In the genomic region with DNA sequence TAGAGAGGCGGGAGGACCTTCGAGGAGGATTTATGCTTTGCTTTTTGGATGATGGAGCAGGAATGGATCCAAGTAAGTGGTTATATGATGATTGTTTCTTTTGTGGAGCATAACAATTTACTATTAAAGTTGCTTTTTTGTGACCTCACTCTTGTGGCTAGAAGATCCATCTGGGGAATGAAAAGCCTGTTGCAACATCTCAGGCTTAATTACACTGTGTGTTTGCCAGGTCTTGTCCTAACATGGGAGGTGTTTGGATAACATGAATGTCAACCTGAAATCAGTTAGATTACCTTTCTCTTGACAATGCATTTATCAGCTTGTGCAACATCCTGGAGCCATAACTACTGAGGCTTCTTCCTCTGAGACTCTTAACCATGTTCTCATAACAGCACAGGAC, we compare ENCODE assay signal across 23 mouse cellular contexts. TPM values are rescaled to one million over a fixed set of nuclear protein-coding genes. Genes with fewer than 3 reads are reported as not detected.
DNase-seq lines count a peak whose midpoint lies in the region; ATAC-seq and TF ChIP-seq lines count a peak whose summit lies in the region.
"Had no signal": no experiment of that assay in that cellular context is flagged by ENCODE, and none has a peak within 500 bp of the region (broad histone marks: within the 10 kb centered on the region; RNA-seq: fewer than 3 reads in every experiment).

No protein-coding gene starts in this region.

- ATAC-seq in Patski, result peak; percentile 63
- ATAC-seq: forebrain, postnatal 0 days; hindbrain, embryonic 16.5 days; intestine, embryonic 16.5 days had no signal

- H3K4me3 ChIP-seq in liver, adult 2 months (ENCODE audit: insufficient read depth, low read depth, low read length), result no peak overlapping the region
- H3K4me3 ChIP-seq: embryonic facial prominence, embryonic 15.5 days; forebrain, embryonic 10.5 days; hindbrain, embryonic 10.5 days; kidney, embryonic 15.5 days; midbrain, embryonic 12.5 days had no signal

- 90% methylated on average over 2 of the region's 2 CpGs for whole genome bisulfite sequencing in liver, adult 2 months

- CTCF ChIA-PET in Patski (lab: Charles Lee), result interaction anchor here (1.1 kb wide), 1 partner anchor 14 kb away, joined by 3 read pairs; no protein-coding TSS in a partner anchor

- peak; percentile 21 for DNase-seq in gastrocnemius, adult 18-20 months (ENCODE audit: low spot score)
- DNase-seq in gastrocnemius, adult 8-10 months (ENCODE audit: low spot score in 2 of 2), result no peak
- DNase-seq in liver, adult 2 months (ENCODE audit: extremely low read depth, low read depth, low spot score), result peak; percentile 66
- DNase-seq in liver, result no peak
- peak; percentile 59 for DNase-seq in 3T3-L1 (ENCODE audit: low read depth, low spot score)
- DNase-seq in Patski (ENCODE audit: low read depth, low spot score), result peak; percentile 82
- DNase-seq in spleen, adult 18-20 months, result no peak
- no peak for DNase-seq in layer of hippocampus, adult 18-20 months (ENCODE audit: low spot score in 2 of 2)
- DNase-seq: adrenal gland, postnatal 25 days; cerebellum, adult 8-10 months; cerebellum, postnatal 36 days; embryo, embryonic 11 days; forebrain, postnatal 0 days; kidney, postnatal 36 days; lung, embryonic 14.5 days had no signal

- H3K36me3 ChIP-seq in liver, adult 2 months (ENCODE audit: control insufficient read depth, insufficient read depth, low read length), result peaks cover 66% of the 10 kb centered on the region

- no peak for TF ChIP-seq POLR2A in liver, adult 2 months (IDR thresholded peaks at IDR 0.05; ENCODE audit: extremely low read depth, insufficient read depth, low read length)

- in situ Hi-C loops in Patski (cut with MboI; ENCODE audit: low pct_unique_long_range_greater_than_20kb), result no loop called here

- H3K9ac ChIP-seq in liver, adult 2 months (ENCODE audit: low read depth, low read length), result no peak overlapping the region
- H3K9ac ChIP-seq: embryonic facial prominence, embryonic 15.5 days; forebrain, postnatal 0 days; kidney, embryonic 15.5 days; lung, embryonic 14.5 days; midbrain, embryonic 12.5 days had no signal

- POLR2A ChIA-PET in Patski (lab: Charles Lee), result no interaction called here

- no peaks in the 10 kb centered on the region for H3K4me1 ChIP-seq in liver, adult 2 months (ENCODE audit: control insufficient read depth, insufficient read depth, low read length)
- H3K4me1 ChIP-seq: embryonic facial prominence, embryonic 15.5 days; forebrain, embryonic 10.5 days; hindbrain, embryonic 10.5 days; kidney, embryonic 15.5 days; midbrain, embryonic 12.5 days had no signal

- no peaks in the 10 kb centered on the region for H3K27me3 ChIP-seq in liver, adult 2 months (ENCODE audit: control insufficient read depth, insufficient read depth, low read length)
- no peaks in the 10 kb centered on the region for H3K27me3 ChIP-seq in Patski
- H3K27me3 ChIP-seq: CH12.LX; embryonic facial prominence, embryonic 15.5 days; kidney, embryonic 15.5 days; midbrain, embryonic 12.5 days had no signal

- no peak overlapping the region for H3K27ac ChIP-seq in liver, adult 2 months (replicated peaks; ENCODE audit: insufficient read depth, low read depth, low read length)
- H3K27ac ChIP-seq: embryonic facial prominence, embryonic 15.5 days; forebrain, embryonic 10.5 days; hindbrain, embryonic 10.5 days; kidney, embryonic 15.5 days; midbrain, embryonic 12.5 days had no signal

- no peak for TF ChIP-seq CTCF in liver, adult 2 months (IDR thresholded peaks at IDR 0.05; ENCODE audit: low read depth, low read length)
- no peak for TF ChIP-seq CTCF in Patski (IDR thresholded peaks at IDR 0.05)

- H3K79me2 ChIP-seq in liver, adult 2 months (ENCODE audit: control insufficient read depth, insufficient read depth, low read length), result no peaks in the 10 kb centered on the region

RNA-seq across cellular contexts. Expression of gene Morc2a, which starts 19.8 kb away (rescaled TPM):
- 10 to 100 TPM; 17.2 to 17.7 TPM for total RNA-seq in gastrocnemius, adult 18-20 months (2021)
- 10 to 100 TPM; 17.1 to 23.4 (median 19.6) TPM for total RNA-seq in gastrocnemius, adult 8-10 months (2022)
- 8.2 and 9.9 TPM in 2 replicates for total RNA-seq in liver, adult 2 months (2014; rRNA removed)
- polyA plus RNA-seq in liver, adult 2 months (2012; rRNA removed), result 3.3 and 5.0 TPM in 2 replicates
- polyA plus RNA-seq in Patski (2021), result 41.4 TPM
- 10 to 100 TPM; 35.9 to 37.0 TPM for total RNA-seq in layer of hippocampus, adult 18-20 months (2021)

Comparison
In these comparisons a context has a peak if more than half of its experiments do, and no peak if none do; other contexts are left out.
1. DNase-seq: peak in gastrocnemius, adult 18-20 months (single experiment), liver, adult 2 months (single experiment), 3T3-L1 (single experiment) and Patski (single experiment); none in gastrocnemius, adult 8-10 months (0 of 2), liver (single experiment), spleen, adult 18-20 months (0 of 2) and layer of hippocampus, adult 18-20 months (0 of 2).